Mouse (Mus musculus): ENCODE data around the gene Lmod3. TPM values are rescaled to one million over a fixed set of nuclear protein-coding genes. Genes with fewer than 3 reads are reported as not detected.

The Lmod3 gene
- 1.5 and 2.4 TPM in 2 replicates for polyA plus RNA-seq (2014; fragmentation: Nextera tagmentation; extraction: Ambion mirVana)

GRCm38 (mm10) chr6:97252711-97253221 lies at the start of gene Lmod3:
Lmod3 (minus strand) TSS chr6:97252759.
- no peak for ATAC-seq (ENCODE audit: insufficient read depth, low FRiP score, low TSS enrichment)
- Histone ChIP-seq H3K27me3 (ENCODE audit: control insufficient read depth, insufficient read depth, low read length) (no peaks in the 10 kb centered on the region), H3K27ac (ENCODE audit: low read depth, low read length) (no peak within 1 kb of the TSS), H3K4me1 (ENCODE audit: control insufficient read depth, insufficient read depth, low read length) (no peaks in the 10 kb centered on the region), H3K36me3 (ENCODE audit: control insufficient read depth, insufficient read depth, low read length) (no peaks in the 10 kb centered on the region), H3K9me3 (ENCODE audit: control insufficient read depth, low read length) (no peaks in the 10 kb centered on the region), H3K9ac (ENCODE audit: low read length) (no peak within 1 kb of the TSS), H3K4me3 (ENCODE audit: low read depth, low read length) (no peak within 1 kb of the TSS), H3K4me2 (ENCODE audit: low read depth) (no peak within 1 kb of the TSS)
- DNase-seq (ENCODE audit: low spot score): no peak
- WGBS: 45% methylated on average over 9 of the region's 9 CpGs

GRCm38 (mm10) chr6:97302303-97302702 lies 49.7 kb upstream of the Lmod3 start:
- Histone ChIP-seq H3K27me3 (ENCODE audit: control insufficient read depth, insufficient read depth, low read length) (no peaks in the 10 kb centered on the region), H3K4me1 (ENCODE audit: control insufficient read depth, insufficient read depth, low read length) (no peaks in the 10 kb centered on the region), H3K9ac (ENCODE audit: low read length) (no peak overlapping the region), H3K4me3 (ENCODE audit: low read depth, low read length) (no peak overlapping the region), H3K27ac (ENCODE audit: low read depth, low read length) (no peak overlapping the region), H3K9me3 (ENCODE audit: control insufficient read depth, low read length) (no peaks in the 10 kb centered on the region), H3K36me3 (ENCODE audit: control insufficient read depth, insufficient read depth, low read length) (peaks cover 4% of the 10 kb centered on the region; the same call in 1 of the 2 replicates), H3K4me2 (ENCODE audit: low read depth) (no peak overlapping the region)
- no peak for ATAC-seq (ENCODE audit: insufficient read depth, low FRiP score, low TSS enrichment)
- DNase-seq (ENCODE audit: low spot score): no peak
- 88% methylated on average over 7 of the region's 7 CpGs for WGBS

GRCm38 (mm10) chr6:97300659-97301058 lies 48.1 kb upstream of the Lmod3 start:
- Histone ChIP-seq H3K36me3 (ENCODE audit: control insufficient read depth, insufficient read depth, low read length) (peaks cover 8% of the 10 kb centered on the region; the same call in 1 of the 2 replicates), H3K4me3 (ENCODE audit: low read depth, low read length) (no peak overlapping the region)

GRCm38 (mm10) chr6:97300180-97300579 lies 47.6 kb upstream of the Lmod3 start:
- Histone ChIP-seq H3K4me2 (ENCODE audit: low read depth) (no peak overlapping the region), H3K4me1 (ENCODE audit: control insufficient read depth, insufficient read depth, low read length) (no peaks in the 10 kb centered on the region), H3K27ac (ENCODE audit: low read depth, low read length) (no peak overlapping the region), H3K9me3 (ENCODE audit: control insufficient read depth, low read length) (no peaks in the 10 kb centered on the region), H3K27me3 (ENCODE audit: control insufficient read depth, insufficient read depth, low read length) (no peaks in the 10 kb centered on the region), H3K9ac (ENCODE audit: low read length) (no peak overlapping the region), H3K36me3 (ENCODE audit: control insufficient read depth, insufficient read depth, low read length) (peaks cover 12% of the 10 kb centered on the region; the same call in 1 of the 2 replicates), H3K4me3 (ENCODE audit: low read depth, low read length) (no peak overlapping the region)
- ATAC-seq (ENCODE audit: insufficient read depth, low FRiP score, low TSS enrichment) (no peak), DNase-seq (ENCODE audit: low spot score) (no peak)
- 93% methylated on average over 6 of the region's 6 CpGs for WGBS

More at GRCm38 (mm10) chr6:97300659-97301058, 48.1 kb upstream of the Lmod3 start:
- Histone ChIP-seq H3K4me2 (ENCODE audit: low read depth) (no peak overlapping the region), H3K9me3 (ENCODE audit: control insufficient read depth, low read length) (no peaks in the 10 kb centered on the region), H3K4me1 (ENCODE audit: control insufficient read depth, insufficient read depth, low read length) (no peaks in the 10 kb centered on the region), H3K27me3 (ENCODE audit: control insufficient read depth, insufficient read depth, low read length) (no peaks in the 10 kb centered on the region), H3K27ac (ENCODE audit: low read depth, low read length) (no peak overlapping the region), H3K9ac (ENCODE audit: low read length) (no peak overlapping the region)
- ATAC-seq (ENCODE audit: insufficient read depth, low FRiP score, low TSS enrichment): no peak
- WGBS: 91% methylated on average over 6 of the region's 6 CpGs
- no peak for DNase-seq (ENCODE audit: low spot score)

GRCm38 (mm10) chr6:97297151-97297550 lies 44.6 kb upstream of the Lmod3 start:
- no peak overlapping the region for H3K27ac ChIP-seq (ENCODE audit: low read depth, low read length)
- no peaks in the 10 kb centered on the region for H3K27me3 ChIP-seq (ENCODE audit: control insufficient read depth, insufficient read depth, low read length)
- no peaks in the 10 kb centered on the region for H3K4me1 ChIP-seq (ENCODE audit: control insufficient read depth, insufficient read depth, low read length)
- H3K9me3 ChIP-seq (ENCODE audit: control insufficient read depth, low read length): no peaks in the 10 kb centered on the region
- DNase-seq (ENCODE audit: low spot score) (no peak), ATAC-seq (ENCODE audit: insufficient read depth, low FRiP score, low TSS enrichment) (no peak)
- H3K4me3 ChIP-seq (ENCODE audit: low read depth, low read length): no peak overlapping the region
- H3K36me3 ChIP-seq (ENCODE audit: control insufficient read depth, insufficient read depth, low read length): peaks cover 10% of the 10 kb centered on the region; the same call in 1 of the 2 replicates
- 93% methylated on average over 3 of the region's 3 CpGs for WGBS
- no peak overlapping the region for H3K4me2 ChIP-seq (ENCODE audit: low read depth)
- H3K9ac ChIP-seq (ENCODE audit: low read length): no peak overlapping the region

- Histone ChIP-seq H3K27ac (ENCODE audit: low read depth, low read length) (no peak overlapping the region), H3K27me3 (ENCODE audit: control insufficient read depth, insufficient read depth, low read length) (no peaks in the 10 kb centered on the region), H3K36me3 (ENCODE audit: control insufficient read depth, insufficient read depth, low read length) (peaks cover 10% of the 10 kb centered on the region; the same call in 1 of the 2 replicates), H3K4me3 (ENCODE audit: low read depth, low read length) (no peak overlapping the region), H3K4me2 (ENCODE audit: low read depth) (no peak overlapping the region), H3K4me1 (ENCODE audit: control insufficient read depth, insufficient read depth, low read length) (no peaks in the 10 kb centered on the region), H3K9ac (ENCODE audit: low read length) (no peak overlapping the region), H3K9me3 (ENCODE audit: control insufficient read depth, low read length) (no peaks in the 10 kb centered on the region)
- WGBS: 93% methylated on average over 21 of the region's 21 CpGs
- ATAC-seq (ENCODE audit: insufficient read depth, low FRiP score, low TSS enrichment) (no peak), DNase-seq (ENCODE audit: low spot score) (no peak)
Measured at GRCm38 (mm10) chr6:97295866-97296527, 43.4 kb upstream of the Lmod3 start.

- no peaks in the 10 kb centered on the region for H3K4me1 ChIP-seq (ENCODE audit: control insufficient read depth, insufficient read depth, low read length)
- H3K36me3 ChIP-seq (ENCODE audit: control insufficient read depth, insufficient read depth, low read length): peaks cover 10% of the 10 kb centered on the region; the same call in 1 of the 2 replicates
- WGBS: 85% methylated on average over 9 of the region's 9 CpGs
Measured at GRCm38 (mm10) chr6:97295416-97295815, 42.9 kb upstream of the Lmod3 start.

GRCm38 (mm10) chr6:97293667-97294569 lies 41.4 kb upstream of the Lmod3 start:
- DNase-seq (ENCODE audit: low spot score): no peak
- H3K27me3 ChIP-seq (ENCODE audit: control insufficient read depth, insufficient read depth, low read length): no peaks in the 10 kb centered on the region
- no peaks in the 10 kb centered on the region for H3K4me1 ChIP-seq (ENCODE audit: control insufficient read depth, insufficient read depth, low read length)
- no peak for ATAC-seq (ENCODE audit: insufficient read depth, low FRiP score, low TSS enrichment)
- no peaks in the 10 kb centered on the region for H3K9me3 ChIP-seq (ENCODE audit: control insufficient read depth, low read length)
- H3K36me3 ChIP-seq (ENCODE audit: control insufficient read depth, insufficient read depth, low read length): peaks cover 10% of the 10 kb centered on the region; the same call in 1 of the 2 replicates
- no peak overlapping the region for H3K27ac ChIP-seq (ENCODE audit: low read depth, low read length)
- 88% methylated on average over 12 of the region's 12 CpGs for WGBS
- no peak overlapping the region for H3K9ac ChIP-seq (ENCODE audit: low read length)
- no peak overlapping the region for H3K4me3 ChIP-seq (ENCODE audit: low read depth, low read length)
- no peak overlapping the region for H3K4me2 ChIP-seq (ENCODE audit: low read depth)

More at GRCm38 (mm10) chr6:97295416-97295815, 42.9 kb upstream of the Lmod3 start:
- no peak for ATAC-seq (ENCODE audit: insufficient read depth, low FRiP score, low TSS enrichment)
- no peaks in the 10 kb centered on the region for H3K27me3 ChIP-seq (ENCODE audit: control insufficient read depth, insufficient read depth, low read length)
- DNase-seq (ENCODE audit: low spot score): no peak
- H3K9ac ChIP-seq (ENCODE audit: low read length): no peak overlapping the region
- no peak overlapping the region for H3K4me2 ChIP-seq (ENCODE audit: low read depth)
- H3K4me3 ChIP-seq (ENCODE audit: low read depth, low read length): no peak overlapping the region
- no peaks in the 10 kb centered on the region for H3K9me3 ChIP-seq (ENCODE audit: control insufficient read depth, low read length)
- no peak overlapping the region for H3K27ac ChIP-seq (ENCODE audit: low read depth, low read length)
